Mouse (Mus musculus) small intestine, adult 2 months (tissue): Measurements from ENCODE around the gene Adamts6.

Experiments used
- CTCF ChIP-seq: fragments of 200-500 bp; IDR thresholded peaks from 2 replicates; pipeline ENCODE4 v1.5.1; 2012; ENCODE audit warnings: low read depth, mild to moderate bottlenecking, control low read depth, inconsistent platforms, low read length, moderate library complexity, mixed read lengths; ENCODE audit not compliant: insufficient replicate concordance, insufficient read length; ENCODE audit errors: extremely low read depth
- POLR2A ChIP-seq: fragments of 200-500 bp; IDR thresholded peaks from 2 replicates; pipeline ENCODE4 v1.6.1; 2012; ENCODE audit warnings: low read depth, mild to moderate bottlenecking, control low read depth, inconsistent platforms, low read length, moderate library complexity

GRCm38 (mm10) chr13:104295472-104295871, 7.8 kb downstream of the Adamts6 start:
- no peak for TF ChIP-seq POLR2A
- no peak for TF ChIP-seq CTCF
